Mouse (Mus musculus): ENCODE measurements around the gene Fbxl14.

GRCm38 (mm10) chr6:119451981-119452499 is 27.4 kb upstream of the Fbxl14 start:
- TF ChIP-seq CTCF (conservative IDR thresholded peaks at IDR 0.05; ENCODE audit: low read length), result no peak
- TF ChIP-seq NANOG (IDR thresholded peaks at IDR 0.05; ENCODE audit: borderline replicate concordance, low read length), result no peak
